Mouse (Mus musculus) heart, postnatal 0 days (tissue): ENCODE measurements at regions not wholly inside any gene's neighbourhood (a gene's known extent, or its start where the extent isn't known, plus 50 kb on each side); places are given as distances from the start of the nearest gene placed in this dataset.

Experiments
- CTCF ChIP-seq: IDR thresholded peaks from 2 replicates; pipeline ENCODE4 v1.5.1; 2016; ENCODE audit warnings: antibody characterized with exemption, control low read depth, low read depth
- EP300 ChIP-seq: IDR thresholded peaks from 2 replicates; pipeline ENCODE4 v1.6.1; 2016; ENCODE audit warnings: antibody characterized with exemption, low read depth

DNA sequence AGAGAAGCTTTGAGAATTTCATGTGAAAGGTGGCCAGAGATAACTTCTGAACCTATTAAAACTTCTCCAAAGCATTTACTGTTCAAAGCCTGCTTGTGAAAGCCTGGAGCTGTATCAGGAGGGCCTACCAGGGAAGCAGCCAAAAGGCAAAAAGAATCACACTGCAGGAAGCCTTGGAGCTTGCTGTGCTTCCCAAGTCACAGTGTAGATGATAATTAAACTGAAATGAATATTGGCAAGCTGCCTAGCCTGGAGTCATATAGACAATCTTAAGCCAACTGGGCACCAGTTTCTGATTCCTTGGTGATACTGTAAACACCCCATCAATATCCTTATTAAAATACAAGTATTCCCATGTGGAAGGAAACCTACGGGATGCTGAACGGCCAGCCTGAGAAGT lies 84.4 kb downstream of the 4930544G11Rik start:
- TF ChIP-seq CTCF: no peak
- no peak for TF ChIP-seq EP300
